Mouse (Mus musculus) cerebellum, adult 2 months (tissue): ENCODE data around the gene Foxs1. TPM values are rescaled to one million over a fixed set of nuclear protein-coding genes. Genes with fewer than 3 reads are reported as not detected.
A peak's percentile ranks its signal among the peaks of the same experiment; 100 is the strongest.

Experiments used
- DNase-seq, 2 experiments: peaks; one replicate each; pipeline ENCODE4 v3.0.0; 2021
- H3K27ac ChIP-seq: fragments of 200-500 bp; 2 replicates; pipeline ENCODE4 v1.5.1; 2012; ENCODE audit warnings: low read length, control low read depth, inconsistent platforms; ENCODE audit not compliant: insufficient read depth
- H3K27me3 ChIP-seq: fragments of 200-500 bp; 2 replicates; pipeline ENCODE4 v1.6.1; 2012; ENCODE audit warnings: inconsistent platforms, mild to moderate bottlenecking, low read length, moderate library complexity; ENCODE audit not compliant: control insufficient read depth, insufficient read depth
- H3K4me1 ChIP-seq: fragments of 200-500 bp; 2 replicates; pipeline ENCODE4 v1.6.1; 2011; ENCODE audit warnings: low read length; ENCODE audit not compliant: control insufficient read depth, insufficient read depth
- H3K4me3 ChIP-seq: fragments of 200-500 bp; replicated peaks from 2 replicates; pipeline ENCODE3; 2011; ENCODE audit warnings: mild to moderate bottlenecking, low read depth, low read length, control low read depth; ENCODE audit not compliant: insufficient read depth
- CTCF ChIP-seq: fragments of 200-500 bp; IDR thresholded peaks from 2 replicates; pipeline ENCODE4 v1.5.1; 2011; ENCODE audit warnings: low read depth, mild to moderate bottlenecking, control low read depth, low read length, moderate library complexity, borderline replicate concordance; ENCODE audit not compliant: insufficient read depth
- POLR2A ChIP-seq: fragments of 200-500 bp; IDR thresholded peaks from 2 replicates; pipeline ENCODE4 v1.6.1; 2011; ENCODE audit warnings: low read length, control low read depth, borderline replicate concordance; ENCODE audit not compliant: insufficient read depth
- WGBS: fragments of 180-500 bp; shearing (Covaris S2); methylation state at CpG from one replicate; pipeline ENCODE4 v1.1.7; 2018; 5-methylcytosine and 5-hydroxymethylcytosine counted together
- polyA plus RNA-seq: library from polyadenylated mRNA; depleted of rRNA; stranded (reverse); fragments of >200 nt; gene quantifications from 2 replicates; pipeline ENCODE4 v1.2.3, GENCODE M21; 2012

Gene Foxs1
- polyA plus RNA-seq, 1 experiment: 1.2 TPM

GRCm38 (mm10) chr2:152950358-152951064 is 17.5 kb upstream of the Foxs1 start:
- TF ChIP-seq POLR2A (no peak), CTCF (no peak)
- H3K27me3 ChIP-seq: no peaks in the 10 kb centered on the region
- DNase-seq: peak in 1 of 2 experiments; percentile 44
- H3K4me1 ChIP-seq: peaks cover 21% of the 10 kb centered on the region
- H3K4me3 ChIP-seq: peak overlapping the region; percentile 87
- H3K27ac ChIP-seq: no peak overlapping the region
- WGBS: 51% methylated on average over 11 of the region's 11 CpGs

- TF ChIP-seq POLR2A (no peak), CTCF (no peak)
- H3K4me3 ChIP-seq: no peak overlapping the region
- H3K27ac ChIP-seq: no peak overlapping the region
- H3K27me3 ChIP-seq: no peaks in the 10 kb centered on the region
- peaks cover 21% of the 10 kb centered on the region for H3K4me1 ChIP-seq
- peak in 1 of 2 experiments; percentile 64 for DNase-seq
- WGBS: 35% methylated on average over 5 of the region's 5 CpGs
Observed at GRCm38 (mm10) chr2:152948438-152949020, 15.5 kb upstream of the Foxs1 start.

GRCm38 (mm10) chr2:152947098-152947497 is 14.1 kb upstream of the Foxs1 start:
- no peak overlapping the region for H3K4me3 ChIP-seq
- peak in 1 of 2 experiments; percentile 66 for DNase-seq
- H3K4me1 ChIP-seq: peaks cover 20% of the 10 kb centered on the region
- 20% methylated on average over 7 of the region's 7 CpGs for WGBS
- H3K27me3 ChIP-seq: no peaks in the 10 kb centered on the region
- no peak for TF ChIP-seq POLR2A
- H3K27ac ChIP-seq: no peak overlapping the region

DNA sequence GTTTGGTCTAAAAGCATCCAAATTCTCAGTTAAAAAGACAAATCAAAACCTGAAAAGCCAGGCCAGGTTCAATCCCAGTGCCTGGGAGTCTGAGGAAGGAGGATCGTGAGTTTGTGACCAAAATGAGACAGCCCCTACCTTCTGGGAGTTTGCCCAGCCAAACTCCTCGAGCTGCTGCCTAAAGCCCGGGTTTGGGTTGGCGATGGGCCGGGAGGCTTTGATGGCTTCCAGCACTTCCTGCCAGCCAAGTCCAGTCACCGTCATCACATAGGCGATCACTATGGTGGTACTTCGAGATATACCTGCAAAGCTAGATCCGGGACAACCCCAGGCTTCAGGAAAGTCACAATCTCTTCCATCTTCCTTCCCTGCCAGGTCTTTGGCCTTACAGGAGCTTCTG is 11.0 kb upstream of the Foxs1 start:
- 66% methylated on average over 9 of the region's 9 CpGs for WGBS
- Histone ChIP-seq H3K27ac (no peak overlapping the region), H3K4me3 (no peak overlapping the region), H3K27me3 (no peaks in the 10 kb centered on the region), H3K4me1 (peaks cover 13% of the 10 kb centered on the region)
- no peak for TF ChIP-seq POLR2A
- no peak for TF ChIP-seq CTCF
- DNase-seq: no peak

DNA sequence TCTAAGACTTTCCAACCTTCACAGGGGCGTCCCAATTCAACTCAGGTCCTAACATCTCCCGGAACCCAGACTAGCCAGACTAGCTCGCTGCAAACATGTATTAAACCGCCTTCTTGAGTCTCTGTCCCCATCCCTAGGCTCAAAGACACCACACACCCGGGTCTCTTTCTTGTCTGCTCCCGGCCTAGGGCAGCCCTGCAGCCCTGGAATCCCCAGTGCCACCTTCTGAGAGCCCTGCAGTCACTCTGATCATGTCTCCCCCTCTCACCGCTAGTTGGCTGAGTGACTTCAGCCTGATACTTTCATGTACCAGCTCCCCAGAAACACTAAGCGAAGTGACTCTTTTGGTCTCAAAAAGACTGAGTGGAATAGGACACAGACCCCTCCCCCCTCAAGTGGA is 10.6 kb upstream of the Foxs1 start:
- Histone ChIP-seq H3K27ac (no peak overlapping the region), H3K27me3 (no peaks in the 10 kb centered on the region), H3K4me1 (peaks cover 9% of the 10 kb centered on the region; the same call in 1 of the 2 replicates), H3K4me3 (peak overlapping the region; percentile 2)
- 22% methylated on average over 8 of the region's 8 CpGs for WGBS
- TF ChIP-seq CTCF (no peak), POLR2A (no peak)
- no peak for DNase-seq

DNA sequence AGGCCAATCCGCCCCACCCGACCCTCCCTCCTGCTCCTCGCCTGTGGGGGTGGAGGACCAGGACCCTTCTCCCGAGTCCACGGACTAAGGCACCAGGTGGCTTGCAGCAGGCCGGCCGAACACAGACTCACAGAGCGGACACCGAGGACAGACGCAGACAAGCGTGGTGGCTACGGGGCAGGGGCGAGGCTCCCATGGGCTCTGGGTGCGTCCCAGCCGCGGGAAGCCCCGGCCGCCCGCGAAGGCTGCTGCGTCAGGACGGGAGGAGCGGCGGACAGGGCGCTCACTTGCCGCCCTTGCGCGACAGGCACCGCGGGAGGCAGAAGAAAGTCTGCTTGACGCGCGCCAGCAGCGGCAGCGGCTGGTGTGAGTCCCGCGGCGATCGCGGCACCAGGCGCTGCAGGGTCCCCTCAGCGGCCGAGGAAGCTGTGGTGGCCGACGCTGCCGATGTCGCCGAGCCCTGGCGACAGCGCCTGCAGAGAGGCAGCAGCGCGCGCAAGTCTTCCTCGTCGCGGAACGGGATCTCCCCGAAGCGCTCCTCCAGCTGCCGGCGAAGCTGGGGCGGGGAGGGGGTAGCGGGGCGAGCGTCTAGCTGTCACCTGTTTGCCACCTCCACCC is 10.0 kb upstream of the Foxs1 start:
- Histone ChIP-seq H3K4me1 (peaks cover 9% of the 10 kb centered on the region; the same call in 1 of the 2 replicates), H3K4me3 (peak overlapping the region; percentile 2), H3K27ac (no peak overlapping the region), H3K27me3 (no peaks in the 10 kb centered on the region)
- TF ChIP-seq CTCF (no peak), POLR2A (no peak)
- no peak for DNase-seq
- 1% methylated on average over 65 of the region's 65 CpGs for WGBS

DNA sequence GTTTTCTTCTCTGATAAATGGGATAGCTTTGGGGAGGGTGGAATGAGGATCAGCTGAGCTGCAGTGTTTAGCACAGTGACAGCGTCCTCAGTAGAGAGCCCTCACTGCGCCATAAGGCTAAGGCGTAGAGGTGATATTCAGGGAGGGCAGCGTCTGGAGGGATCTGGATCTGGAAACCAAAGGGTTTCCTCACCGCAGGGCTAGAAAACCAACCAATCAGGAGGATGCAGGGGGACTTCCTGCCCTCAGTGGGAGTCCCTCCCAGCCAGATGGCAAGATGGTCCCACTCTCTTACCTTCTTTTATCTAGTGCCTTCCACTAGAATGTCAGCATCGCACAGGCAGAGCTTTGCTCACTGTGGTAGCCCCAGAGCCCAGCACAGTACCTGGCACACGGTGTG is 8.8 kb upstream of the Foxs1 start:
- WGBS: 44% methylated on average over 7 of the region's 7 CpGs
- H3K27me3 ChIP-seq: no peaks in the 10 kb centered on the region

DNA sequence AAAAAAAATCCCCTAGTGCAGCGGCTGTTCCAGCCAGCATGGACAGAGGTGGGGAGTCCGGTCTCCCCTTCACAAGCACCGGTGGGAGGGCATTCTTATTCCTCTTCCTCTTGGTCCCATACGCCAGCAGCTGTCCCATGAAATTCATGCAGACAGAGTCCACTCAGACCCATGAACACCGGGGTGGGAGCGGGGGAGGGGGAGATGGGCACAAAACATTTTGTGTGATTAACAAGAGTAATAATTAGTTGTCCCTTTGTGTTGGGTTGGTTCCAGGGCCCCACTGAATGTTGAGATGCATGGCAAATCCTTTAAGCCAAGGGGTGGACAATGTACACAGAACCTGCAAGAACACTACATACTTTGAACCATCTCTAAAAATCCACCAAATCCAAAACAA is 8.1 kb upstream of the Foxs1 start:
- TF ChIP-seq POLR2A (no peak), CTCF (no peak)

More for the DNA sequence above, 8.8 kb upstream of the Foxs1 start:
- no peak for TF ChIP-seq CTCF
- no peak for TF ChIP-seq POLR2A
- no peak overlapping the region for H3K4me3 ChIP-seq
- H3K27ac ChIP-seq: no peak overlapping the region
- H3K4me1 ChIP-seq: peaks cover 6% of the 10 kb centered on the region; the same call in 1 of the 2 replicates
- DNase-seq: no peak

More for the DNA sequence above, 8.1 kb upstream of the Foxs1 start:
- WGBS: 54% methylated on average over 6 of the region's 6 CpGs
- no peaks in the 10 kb centered on the region for H3K27me3 ChIP-seq
- DNase-seq: no peak
- H3K27ac ChIP-seq: no peak overlapping the region
- H3K4me3 ChIP-seq: no peak overlapping the region
- H3K4me1 ChIP-seq: peaks cover 5% of the 10 kb centered on the region
